Comparison of ENCODE assay signal across 9 mouse cellular contexts in the genomic region with DNA sequence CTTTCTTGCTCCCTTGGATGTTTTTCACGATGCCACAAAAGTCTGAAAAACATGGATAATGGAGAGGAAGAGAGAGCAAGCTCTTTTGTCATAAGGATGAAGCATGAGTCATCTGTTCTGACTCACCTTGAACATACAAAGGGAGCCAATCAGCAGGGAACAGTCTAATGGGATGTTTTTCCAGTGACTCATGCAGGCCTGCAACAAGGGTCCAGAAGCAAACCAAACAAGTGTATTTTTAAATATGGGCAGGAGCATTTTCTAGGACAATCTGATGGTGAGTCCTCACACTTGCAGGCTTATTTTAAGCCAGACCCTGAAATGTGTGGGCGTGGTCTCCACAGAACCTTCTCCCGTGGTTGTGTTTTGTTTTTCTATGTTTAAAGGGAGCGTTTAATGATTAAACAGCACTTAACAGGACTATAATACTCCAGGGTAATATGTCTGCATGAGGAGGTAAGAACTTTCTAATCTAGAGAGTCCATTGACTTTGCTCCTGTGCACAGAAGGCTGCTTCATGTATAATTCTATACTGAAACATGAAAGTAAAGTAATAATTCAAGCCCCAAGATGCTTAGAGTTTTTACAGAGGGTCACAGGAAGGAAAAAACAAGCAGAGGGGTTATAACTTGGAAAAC.
A peak's percentile ranks its signal among the peaks of the same experiment; 100 is the strongest.
DNase-seq lines count a peak whose midpoint lies in the region; ATAC-seq and TF ChIP-seq lines count a peak whose summit lies in the region.
"Had no signal": no experiment of that assay in that cellular context is flagged by ENCODE, and none has a peak within 500 bp of the region (broad histone marks: within the 10 kb centered on the region; RNA-seq: fewer than 3 reads in every experiment).

No protein-coding gene starts in this region.

- no peaks in the 10 kb centered on the region for H3K4me1 ChIP-seq in midbrain, embryonic 11.5 days (ENCODE audit: control insufficient read depth, insufficient read depth, low read length)
- no peaks in the 10 kb centered on the region for H3K4me1 ChIP-seq in midbrain, embryonic 10.5 days
- H3K4me1 ChIP-seq in cortical plate, adult 2 months (ENCODE audit: control insufficient read depth, insufficient read depth, low read length) = peaks cover 5% of the 10 kb centered on the region
- no peaks in the 10 kb centered on the region for H3K4me1 ChIP-seq in kidney, embryonic 14.5 days (ENCODE audit: control insufficient read depth, insufficient read depth, low read length)
- H3K4me1 ChIP-seq in stomach, postnatal 0 days (replicated peaks; ENCODE audit: control insufficient read depth, insufficient read depth) = no peaks in the 10 kb centered on the region
- H3K4me1 ChIP-seq in hindbrain, postnatal 0 days (ENCODE audit: insufficient read depth, low read length) = no peaks in the 10 kb centered on the region
- no peaks in the 10 kb centered on the region for H3K4me1 ChIP-seq in hindbrain, embryonic 10.5 days (replicated peaks)
- H3K4me1 ChIP-seq: lung, embryonic 15.5 days had no signal

- WGBS in midbrain, embryonic 11.5 days = 79% methylated on average over 4 of the region's 4 CpGs
- 80% methylated on average over 4 of the region's 4 CpGs for WGBS in midbrain, embryonic 10.5 days
- 51% methylated on average over 4 of the region's 4 CpGs for WGBS in kidney, embryonic 14.5 days
- WGBS in stomach, postnatal 0 days = 40% methylated on average over 4 of the region's 4 CpGs
- WGBS in hindbrain, postnatal 0 days = 75% methylated on average over 4 of the region's 4 CpGs
- WGBS in hindbrain, embryonic 10.5 days = 78% methylated on average over 4 of the region's 4 CpGs

- DNase-seq in midbrain, embryonic 11.5 days (ENCODE audit: low spot score, missing footprints) = peak; percentile 39
- no peak for DNase-seq in midbrain, embryonic 10.5 days (ENCODE audit: low spot score)
- peak; percentile 31 for DNase-seq in stomach, postnatal 0 days (ENCODE audit: low spot score)
- DNase-seq in cerebellum, postnatal 36 days = no peak
- no peak for DNase-seq in hindbrain, postnatal 0 days (ENCODE audit: low spot score)
- no peak for DNase-seq in hindbrain, embryonic 10.5 days (ENCODE audit: low spot score)

- H3K4me3 ChIP-seq in midbrain, embryonic 11.5 days (ENCODE audit: low read depth, low read length) = no peak overlapping the region
- H3K4me3 ChIP-seq in midbrain, embryonic 10.5 days = no peak overlapping the region
- no peak overlapping the region for H3K4me3 ChIP-seq in cortical plate, adult 2 months (ENCODE audit: insufficient read depth, low read length)
- no peak overlapping the region for H3K4me3 ChIP-seq in kidney, embryonic 14.5 days (ENCODE audit: low read length)
- no peak overlapping the region for H3K4me3 ChIP-seq in stomach, postnatal 0 days (ENCODE audit: low read depth, low read length)
- H3K4me3 ChIP-seq in hindbrain, postnatal 0 days (ENCODE audit: low read length) = no peak overlapping the region
- no peak overlapping the region for H3K4me3 ChIP-seq in hindbrain, embryonic 10.5 days
- H3K4me3 ChIP-seq: lung, embryonic 15.5 days had no signal

- no peak for TF ChIP-seq POLR2A in cortical plate, adult 2 months (IDR thresholded peaks at IDR 0.05; ENCODE audit: extremely low read depth, insufficient read depth, low read length)

- H3K9me3 ChIP-seq in midbrain, embryonic 11.5 days (ENCODE audit: control insufficient read depth, low read length) = no peaks in the 10 kb centered on the region
- H3K9me3 ChIP-seq in midbrain, embryonic 10.5 days (replicated peaks) = no peaks in the 10 kb centered on the region
- no peaks in the 10 kb centered on the region for H3K9me3 ChIP-seq in kidney, embryonic 14.5 days (ENCODE audit: control insufficient read depth, low read length)
- no peaks in the 10 kb centered on the region for H3K9me3 ChIP-seq in stomach, postnatal 0 days (ENCODE audit: control insufficient read depth, low read length)
- no peaks in the 10 kb centered on the region for H3K9me3 ChIP-seq in hindbrain, postnatal 0 days (ENCODE audit: low read length)
- no peaks in the 10 kb centered on the region for H3K9me3 ChIP-seq in hindbrain, embryonic 10.5 days
- H3K9me3 ChIP-seq: lung, embryonic 15.5 days had no signal

- no peak overlapping the region for H3K4me2 ChIP-seq in midbrain, embryonic 11.5 days
- H3K4me2 ChIP-seq in kidney, embryonic 14.5 days (replicated peaks; ENCODE audit: low read depth, low read length) = no peak overlapping the region
- no peak overlapping the region for H3K4me2 ChIP-seq in stomach, postnatal 0 days (replicated peaks; ENCODE audit: low read depth)
- no peak overlapping the region for H3K4me2 ChIP-seq in hindbrain, postnatal 0 days (ENCODE audit: low read depth, low read length)
- H3K4me2 ChIP-seq: lung, embryonic 15.5 days had no signal

- H3K9ac ChIP-seq in midbrain, embryonic 11.5 days (ENCODE audit: low read length) = no peak overlapping the region
- no peak overlapping the region for H3K9ac ChIP-seq in kidney, embryonic 14.5 days (ENCODE audit: low read depth, low read length)
- no peak overlapping the region for H3K9ac ChIP-seq in stomach, postnatal 0 days (ENCODE audit: low read length)
- H3K9ac ChIP-seq in hindbrain, postnatal 0 days (replicated peaks; ENCODE audit: low read length) = no peak overlapping the region
- H3K9ac ChIP-seq: lung, embryonic 15.5 days had no signal

- TF ChIP-seq EP300 in stomach, postnatal 0 days (optimal IDR thresholded peaks at IDR 0.05) = no peak

- H3K36me3 ChIP-seq in midbrain, embryonic 11.5 days (ENCODE audit: control insufficient read depth, insufficient read depth, low read length) = no peaks in the 10 kb centered on the region
- H3K36me3 ChIP-seq in midbrain, embryonic 10.5 days = no peaks in the 10 kb centered on the region
- no peaks in the 10 kb centered on the region for H3K36me3 ChIP-seq in kidney, embryonic 14.5 days (ENCODE audit: control insufficient read depth, insufficient read depth, low read length)
- no peaks in the 10 kb centered on the region for H3K36me3 ChIP-seq in stomach, postnatal 0 days (ENCODE audit: control insufficient read depth, insufficient read depth, low read length)
- H3K36me3 ChIP-seq in hindbrain, postnatal 0 days (ENCODE audit: insufficient read depth, low read length) = no peaks in the 10 kb centered on the region
- H3K36me3 ChIP-seq in hindbrain, embryonic 10.5 days = no peaks in the 10 kb centered on the region
- H3K36me3 ChIP-seq: lung, embryonic 15.5 days had no signal

- H3K27me3 ChIP-seq in midbrain, embryonic 11.5 days (ENCODE audit: control insufficient read depth, insufficient read depth, low read length) = no peaks in the 10 kb centered on the region
- no peaks in the 10 kb centered on the region for H3K27me3 ChIP-seq in midbrain, embryonic 10.5 days (ENCODE audit: low read depth, poor library complexity, severe bottlenecking)
- H3K27me3 ChIP-seq in kidney, embryonic 14.5 days (ENCODE audit: control insufficient read depth, insufficient read depth, low read length) = no peaks in the 10 kb centered on the region
- no peaks in the 10 kb centered on the region for H3K27me3 ChIP-seq in stomach, postnatal 0 days (ENCODE audit: control insufficient read depth, insufficient read depth, low read length)
- no peaks in the 10 kb centered on the region for H3K27me3 ChIP-seq in hindbrain, postnatal 0 days (ENCODE audit: insufficient read depth, low read length)
- H3K27me3 ChIP-seq in hindbrain, embryonic 10.5 days (ENCODE audit: insufficient read depth, poor library complexity, severe bottlenecking) = no peaks in the 10 kb centered on the region
- H3K27me3 ChIP-seq: lung, embryonic 15.5 days had no signal

- no peak for ATAC-seq in midbrain, embryonic 11.5 days (ENCODE audit: low FRiP score)
- ATAC-seq in kidney, embryonic 14.5 days (ENCODE audit: low FRiP score, low TSS enrichment) = peak; percentile 46; the same call in 1 of the 2 replicates
- peak; percentile 92 for ATAC-seq in stomach, postnatal 0 days (ENCODE audit: low FRiP score, low TSS enrichment)
- no peak for ATAC-seq in hindbrain, postnatal 0 days

- TF ChIP-seq CTCF in cortical plate, adult 2 months (IDR thresholded peaks at IDR 0.05; ENCODE audit: extremely low read depth, insufficient read depth, low read length) = no peak
- TF ChIP-seq CTCF in stomach, postnatal 0 days (IDR thresholded peaks at IDR 0.05; ENCODE audit: low read depth) = no peak
- TF ChIP-seq CTCF in hindbrain, postnatal 0 days (IDR thresholded peaks at IDR 0.05; ENCODE audit: low read depth) = no peak

- H3K27ac ChIP-seq in midbrain, embryonic 11.5 days (ENCODE audit: low read depth, low read length) = no peak overlapping the region
- H3K27ac ChIP-seq in midbrain, embryonic 10.5 days (replicated peaks) = no peak overlapping the region
- H3K27ac ChIP-seq in cortical plate, adult 2 months (ENCODE audit: insufficient read depth, low read length) = peak overlapping the region; percentile 23; the same call in 1 of the 2 replicates
- no peak overlapping the region for H3K27ac ChIP-seq in kidney, embryonic 14.5 days (ENCODE audit: low read depth, low read length)
- no peak overlapping the region for H3K27ac ChIP-seq in stomach, postnatal 0 days (replicated peaks)
- H3K27ac ChIP-seq in hindbrain, postnatal 0 days = no peak overlapping the region
- H3K27ac ChIP-seq in hindbrain, embryonic 10.5 days = no peak overlapping the region
- H3K27ac ChIP-seq: lung, embryonic 15.5 days had no signal

Comparison
In these comparisons a context has a peak if more than half of its experiments do, and no peak if none do; other contexts are left out.
1. DNase-seq: peak in midbrain, embryonic 11.5 days (single experiment) and stomach, postnatal 0 days (single experiment); none in midbrain, embryonic 10.5 days (single experiment), cerebellum, postnatal 36 days (0 of 2), hindbrain, postnatal 0 days (single experiment) and hindbrain, embryonic 10.5 days (single experiment).
2. ATAC-seq: peak in kidney, embryonic 14.5 days (single experiment) and stomach, postnatal 0 days (single experiment); none in midbrain, embryonic 11.5 days (single experiment) and hindbrain, postnatal 0 days (single experiment).